Mouse (Mus musculus): ENCODE results near the gene Csde1.

Gene Csde1

DNA sequence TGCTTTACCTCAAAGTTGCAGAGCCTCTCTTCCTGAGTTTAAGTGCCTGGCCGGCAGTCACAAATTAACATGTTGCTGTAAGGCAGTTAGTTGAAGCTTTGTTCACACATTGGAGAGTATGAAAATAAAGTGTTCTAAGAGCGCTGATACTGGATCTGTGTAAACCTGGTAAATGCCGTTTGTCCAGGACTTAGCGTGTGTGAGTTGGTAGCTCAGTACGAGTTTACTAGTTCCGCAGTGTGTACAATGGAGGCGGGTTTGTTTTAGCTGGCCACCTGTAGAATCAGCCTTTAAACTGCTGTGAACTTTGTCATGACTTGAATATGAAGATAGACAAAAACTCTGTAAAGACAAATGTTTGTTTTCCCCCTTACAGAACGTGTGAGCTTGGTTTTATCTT, 46.7 kb downstream of the Csde1 start:
- DNase-seq (ENCODE audit: low spot score) = no peak

DNA sequence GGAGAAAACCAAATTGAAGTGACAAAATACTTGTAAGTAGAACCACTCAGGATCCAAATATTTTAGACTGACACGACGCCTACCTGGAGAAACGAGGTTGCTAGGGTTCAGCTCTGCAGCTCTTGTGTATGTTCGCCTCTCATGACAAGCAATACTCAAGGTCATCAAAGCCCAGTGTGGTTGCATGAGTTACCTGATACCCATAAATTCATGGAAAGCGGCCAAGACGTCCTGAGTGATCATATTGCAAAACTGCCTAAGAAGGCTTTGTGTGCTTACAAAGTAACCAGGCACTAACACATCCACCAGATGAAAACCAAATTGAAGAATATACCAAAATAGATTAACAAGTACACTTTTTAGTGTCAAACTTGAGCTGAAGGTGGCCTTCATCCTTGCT, 48.7 kb downstream of the Csde1 start:
- no peak for DNase-seq (ENCODE audit: low spot score)

DNA sequence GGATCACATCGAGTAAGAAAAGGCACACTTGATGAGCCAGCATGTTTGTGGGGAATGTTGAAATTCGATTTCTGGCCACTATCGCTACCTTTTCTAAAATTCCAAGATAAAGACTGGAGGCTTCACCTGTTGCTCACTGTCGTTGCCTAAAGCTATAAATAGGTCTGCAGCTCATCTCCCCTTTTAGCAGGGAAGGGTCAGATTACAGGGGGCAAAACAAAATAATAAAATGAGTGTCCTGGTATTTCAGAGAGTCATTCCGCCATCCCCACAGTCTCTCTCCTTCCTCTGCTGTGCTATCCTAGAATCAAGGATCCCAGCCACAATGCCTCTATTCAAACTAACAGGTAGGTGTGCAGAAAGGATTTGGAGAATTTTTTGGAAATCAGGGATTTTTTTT, 53.5 kb downstream of the Csde1 start, which contains the start of gene Ampd1:
Gene Ampd1, plus strand, starts transcription at position 244 of the 400 bp plus-strand sequence.
- DNase-seq (ENCODE audit: low spot score) = no peak

DNA sequence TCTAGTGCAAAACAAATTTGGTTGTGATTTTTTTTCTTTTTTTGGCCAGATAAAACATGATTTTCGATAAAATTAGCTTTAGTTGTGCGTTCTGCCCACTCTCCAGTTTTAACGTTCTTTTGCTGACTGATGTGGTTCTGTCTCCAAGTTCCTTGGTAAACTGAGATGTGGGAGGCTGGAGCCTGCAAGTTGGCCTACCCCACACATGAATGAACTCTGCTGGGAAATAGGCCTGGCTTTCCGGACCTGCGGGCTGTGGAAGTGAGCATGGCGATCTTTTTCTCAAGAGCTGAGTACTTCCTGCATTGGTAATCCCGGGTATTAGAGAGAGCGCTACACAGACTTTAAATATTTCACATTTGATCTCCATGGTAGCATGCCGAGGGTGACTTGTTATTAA, 55.6 kb downstream of the Csde1 start:
- DNase-seq (ENCODE audit: low spot score) = no peak

DNA sequence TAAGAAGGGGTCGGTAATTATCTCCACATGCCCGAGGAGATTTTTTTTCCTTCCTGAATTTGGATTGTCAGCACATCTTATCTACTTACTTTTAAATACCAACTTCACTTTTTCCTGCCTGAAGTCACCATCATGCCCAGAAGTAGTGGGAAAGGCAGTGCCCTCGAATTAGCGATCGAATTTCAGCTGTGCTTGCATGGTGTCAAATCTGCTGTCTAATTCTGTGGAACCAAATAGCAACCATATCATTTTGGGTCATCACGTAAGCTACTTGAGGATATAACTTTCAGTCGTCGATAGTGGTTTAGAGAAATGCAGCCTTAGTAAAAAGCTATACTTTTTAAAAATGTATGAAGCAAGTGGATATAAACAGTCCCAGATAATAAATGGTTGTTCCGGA, 56.2 kb downstream of the Csde1 start:
- no peak for DNase-seq (ENCODE audit: low spot score)

DNA sequence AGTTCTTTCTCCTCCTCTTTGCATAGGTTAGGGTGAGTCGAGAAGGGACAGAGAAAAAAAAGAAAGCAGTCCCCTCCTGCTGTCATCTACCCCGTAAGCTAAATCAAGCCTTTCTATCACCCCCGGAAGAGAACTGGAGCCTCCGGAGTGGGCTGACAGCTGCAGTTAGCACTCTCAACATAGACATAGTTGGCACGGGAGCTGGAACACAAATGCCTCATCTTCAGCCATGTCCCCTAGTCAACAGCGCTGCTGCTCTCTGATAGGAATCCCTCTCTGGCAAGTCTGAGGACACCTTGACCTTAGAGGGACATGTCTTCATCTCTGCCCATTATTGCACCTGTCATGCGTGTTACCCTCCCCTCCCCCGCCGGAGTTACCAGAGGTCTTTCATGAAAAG, 59.1 kb downstream of the Csde1 start:
- no peak for DNase-seq (ENCODE audit: low spot score)

DNA sequence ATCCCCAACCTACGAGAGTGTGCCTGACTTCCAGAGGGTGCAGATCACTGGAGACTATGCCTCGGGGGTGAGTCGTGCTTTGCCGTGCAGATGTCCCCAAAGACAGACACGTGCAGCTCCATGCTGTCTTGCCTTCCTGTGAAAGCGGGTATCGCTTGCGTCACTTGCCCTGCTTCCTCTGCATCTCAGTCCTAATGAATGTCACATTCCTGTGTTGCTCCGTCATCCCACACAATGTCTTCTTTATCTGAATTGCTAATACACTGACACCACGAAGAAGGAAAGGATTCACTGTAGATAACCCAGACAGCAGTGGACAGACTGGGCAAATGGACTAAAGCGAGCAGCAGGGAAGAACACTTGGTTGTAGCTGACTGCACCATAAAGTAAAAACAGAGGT, 60.8 kb downstream of the Csde1 start:
- no peak for DNase-seq (ENCODE audit: low spot score)

DNA sequence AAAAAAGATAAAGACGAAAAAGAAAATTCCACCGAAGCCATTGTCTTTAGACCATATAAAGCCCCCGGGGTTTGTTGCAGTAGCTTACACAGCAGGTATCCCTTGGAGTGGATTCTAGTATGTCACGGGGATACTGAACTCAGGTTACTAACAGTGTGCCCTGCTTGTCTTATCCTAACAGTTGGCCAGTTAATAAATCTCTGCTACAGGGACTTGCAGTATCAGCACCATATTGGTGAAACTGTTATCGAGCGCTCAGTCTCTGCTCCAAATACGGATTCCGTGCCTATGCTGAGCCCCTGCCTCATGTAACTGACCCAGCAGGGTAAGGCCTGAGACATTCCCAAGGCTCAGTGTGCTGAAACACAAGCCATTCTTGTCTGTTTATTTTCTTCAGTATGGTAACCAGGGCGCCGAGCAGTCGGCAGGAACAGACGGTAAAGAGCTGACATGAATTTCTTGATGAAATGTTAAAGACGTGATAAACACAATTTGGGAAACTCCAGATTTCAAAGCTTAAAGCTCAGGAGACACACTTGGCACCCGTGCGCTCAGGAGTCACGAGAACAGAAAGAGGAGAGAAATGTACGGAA, 61.7 kb downstream of the Csde1 start:
- DNase-seq (ENCODE audit: low spot score) = no peak

DNA sequence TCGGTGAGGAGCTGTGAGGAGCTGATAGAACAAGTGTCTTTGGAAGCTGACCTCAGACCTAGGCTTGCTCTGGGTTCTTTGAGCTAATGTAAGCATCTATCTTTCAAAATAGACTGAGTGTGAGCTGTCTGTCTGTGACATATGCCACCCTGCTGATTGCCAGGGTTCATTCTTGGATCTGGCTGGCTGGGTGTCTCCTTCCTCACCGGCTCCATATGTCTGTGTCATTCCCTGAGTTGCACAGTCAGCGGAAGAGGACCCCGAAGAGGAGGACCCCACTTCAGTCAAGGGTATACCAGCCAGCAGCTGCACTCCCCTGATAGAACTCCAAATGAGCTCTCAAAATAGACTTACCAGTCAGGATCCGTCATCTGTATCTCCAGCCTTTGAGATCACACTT, 62.5 kb downstream of the Csde1 start:
- no peak for DNase-seq (ENCODE audit: low spot score)

DNA sequence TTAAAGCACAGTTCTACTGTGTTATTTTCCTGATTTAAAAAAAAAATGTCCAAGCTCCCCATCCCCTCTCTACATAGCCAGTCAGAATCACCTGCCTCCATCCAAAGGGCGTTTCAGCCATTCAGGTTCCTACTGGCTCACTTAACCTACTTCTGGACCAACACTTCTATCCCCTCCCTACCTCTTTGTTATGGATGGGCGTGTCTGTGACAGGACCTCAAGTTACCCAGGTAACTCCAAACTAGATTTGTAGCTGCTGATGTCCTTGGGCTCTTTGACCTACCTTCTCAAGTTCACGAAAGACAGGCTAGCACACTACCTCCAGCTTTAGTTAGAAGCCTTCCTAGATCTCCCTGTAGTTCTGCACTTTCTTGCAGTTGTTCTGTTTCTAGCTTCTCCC, 65.8 kb downstream of the Csde1 start:
- DNase-seq (ENCODE audit: low spot score) = no peak

DNA sequence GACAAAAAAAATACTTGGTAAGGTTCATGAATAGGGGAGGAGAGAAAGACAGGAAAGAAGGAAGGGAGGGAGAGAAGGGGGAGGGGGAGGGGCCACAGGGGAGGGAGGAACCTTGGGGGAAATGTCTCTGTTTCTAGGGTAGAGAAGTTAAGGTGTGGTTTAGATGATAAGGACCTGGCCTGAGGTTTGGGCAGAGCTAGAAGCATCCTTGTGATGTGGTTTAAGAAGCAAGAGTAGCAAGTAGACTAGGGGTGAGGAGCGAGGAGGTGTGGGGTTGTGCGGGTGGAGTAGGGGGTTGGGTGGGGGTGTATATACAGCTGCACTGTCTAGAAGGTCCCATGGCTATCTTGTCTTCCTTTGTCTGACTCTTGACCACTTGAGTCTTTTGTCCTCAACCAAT, 71.5 kb downstream of the Csde1 start:
- no peak for DNase-seq (ENCODE audit: low spot score)

DNA sequence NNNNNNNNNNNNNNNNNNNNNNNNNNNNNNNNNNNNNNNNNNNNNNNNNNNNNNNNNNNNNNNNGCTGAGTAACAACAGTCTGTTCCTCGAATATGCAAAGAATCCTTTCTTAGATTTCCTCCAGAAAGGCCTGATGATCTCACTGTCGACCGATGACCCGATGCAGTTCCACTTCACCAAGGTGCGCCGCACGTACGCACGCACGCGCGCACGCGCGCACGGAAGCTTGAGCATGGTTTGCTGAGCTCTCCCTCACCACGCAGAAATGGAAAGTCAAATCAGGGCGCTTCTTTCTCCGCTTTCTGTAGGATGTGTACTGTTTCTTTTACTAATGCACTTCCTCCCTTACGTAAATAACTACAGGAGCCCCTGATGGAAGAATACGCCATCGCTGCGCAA, 78.4 kb downstream of the Csde1 start:
- DNase-seq (ENCODE audit: low spot score) = no peak

DNA sequence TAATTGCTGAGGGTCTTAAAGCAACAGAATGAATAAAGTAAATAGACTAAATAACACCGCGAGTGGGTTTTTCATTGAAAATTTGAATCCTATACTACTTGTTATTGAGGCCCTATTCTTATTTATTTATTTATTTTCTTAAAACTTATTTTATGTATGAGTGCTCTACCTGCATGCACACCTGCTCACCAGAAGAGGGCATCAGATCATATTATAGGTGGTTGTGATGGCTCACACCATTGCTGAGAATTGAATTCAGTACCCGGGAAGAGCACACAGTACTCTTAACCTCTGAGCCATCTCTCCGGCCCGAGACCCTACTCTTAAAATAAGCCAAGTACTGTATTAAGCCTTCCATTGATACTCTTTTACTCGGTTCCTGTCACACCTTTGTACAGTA, 79.4 kb downstream of the Csde1 start:
- no peak for DNase-seq (ENCODE audit: low spot score)

DNA sequence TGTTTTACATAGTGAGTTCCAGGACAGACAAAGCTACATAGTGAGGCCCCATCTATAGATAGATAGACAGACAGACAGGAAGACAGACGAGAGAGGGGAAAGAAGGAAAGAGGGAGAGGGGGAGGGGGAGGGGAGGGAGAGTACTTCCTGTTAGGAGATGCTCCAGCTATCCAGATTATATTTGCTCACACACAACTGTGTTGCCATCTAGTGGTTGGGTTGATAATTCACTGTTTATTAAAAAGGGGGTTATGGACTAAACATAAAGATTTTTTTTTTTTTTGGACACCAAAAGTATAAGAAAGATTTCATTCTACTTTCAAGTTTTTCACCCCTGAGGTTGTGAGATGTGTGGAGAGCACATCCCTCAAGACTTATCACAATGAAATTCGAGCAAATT, 80.5 kb downstream of the Csde1 start:
- peak; percentile 34 for DNase-seq (ENCODE audit: low spot score)

DNA sequence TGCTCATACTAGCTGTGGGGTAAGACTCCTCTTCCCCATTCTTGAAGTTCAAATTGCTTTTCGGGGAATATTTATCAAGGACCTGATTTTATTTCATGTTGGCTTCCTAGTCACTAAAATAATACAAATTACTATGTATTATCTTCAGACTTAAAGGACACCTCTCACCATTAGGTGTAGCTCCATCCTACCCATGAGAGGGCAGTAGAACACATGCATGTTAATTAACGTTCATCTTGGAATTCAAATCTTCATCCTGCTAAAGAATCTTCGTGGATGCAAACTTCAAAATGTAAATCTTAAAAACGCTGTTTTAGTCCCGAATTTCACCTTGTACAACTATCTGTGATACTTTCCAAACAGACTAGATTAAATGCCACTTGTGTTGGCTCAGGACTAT, 81.0 kb downstream of the Csde1 start:
- DNase-seq (ENCODE audit: low spot score) = no peak

DNA sequence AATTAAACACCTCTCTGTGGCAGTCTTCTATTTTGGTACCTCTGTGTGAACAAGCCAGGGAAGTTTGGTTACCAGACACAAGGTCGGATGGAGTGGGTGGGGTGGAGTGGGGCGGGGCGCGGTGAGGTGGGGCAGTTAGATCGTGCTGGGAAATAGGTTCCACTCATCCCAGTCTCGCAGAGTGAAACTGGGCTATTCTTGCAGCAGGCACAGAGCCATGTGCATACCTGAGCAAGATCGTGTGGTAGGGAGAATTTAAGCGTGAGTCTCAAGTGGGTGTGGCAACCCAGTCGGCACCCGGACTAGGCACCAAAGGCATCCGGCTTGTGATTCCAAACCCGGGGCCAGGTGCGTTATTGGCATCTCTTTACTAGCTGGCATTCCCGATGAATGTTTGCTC, 81.7 kb downstream of the Csde1 start:
- DNase-seq (ENCODE audit: low spot score) = peak; percentile 23

DNA sequence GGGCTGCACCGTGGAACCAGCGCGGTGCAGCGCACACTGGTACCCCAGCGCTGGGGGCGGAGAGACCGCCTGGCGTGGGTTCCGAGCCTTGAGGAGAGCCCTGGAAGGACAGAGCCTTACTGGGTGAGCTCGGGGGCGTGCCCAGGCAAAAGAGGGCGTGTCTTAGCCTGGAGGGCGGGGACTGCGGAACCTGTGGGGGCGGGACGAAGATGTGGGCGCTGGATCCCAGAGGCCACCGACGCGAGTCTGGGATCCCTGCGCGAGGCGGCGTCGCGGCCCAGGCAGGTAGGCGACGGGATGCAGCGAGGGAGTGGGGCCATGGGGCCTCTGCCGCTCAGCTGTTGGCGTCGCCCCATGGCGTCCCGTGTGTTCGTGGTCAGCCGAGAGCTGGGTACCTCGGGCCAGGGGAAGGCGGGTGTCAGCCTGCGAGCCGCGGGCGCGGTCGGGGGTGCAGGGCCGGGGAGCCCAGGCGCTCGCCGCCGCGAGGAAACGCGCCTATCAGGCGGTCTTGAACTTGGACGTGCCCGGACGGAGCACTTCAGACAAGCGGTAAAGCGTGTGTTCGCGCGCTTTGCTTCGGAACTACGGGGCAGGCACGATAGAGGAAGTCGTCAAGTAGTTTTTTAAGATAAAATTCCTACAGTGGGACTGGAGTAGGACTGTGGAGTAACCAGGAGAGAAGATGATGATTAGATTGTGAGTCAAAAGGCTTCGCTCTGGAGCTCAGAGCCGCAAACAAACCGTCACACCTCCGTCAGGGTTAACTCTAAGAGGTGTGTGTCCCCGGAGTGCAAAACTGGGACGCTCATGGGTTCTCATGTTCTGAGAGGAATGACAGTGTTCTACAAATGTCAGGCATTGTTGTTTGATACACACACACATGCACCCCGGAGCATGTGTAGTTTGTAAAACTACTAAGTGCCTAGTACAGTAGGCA, 82.5 kb downstream of the Csde1 start, which contains the start of gene Dennd2c:
Gene Dennd2c, plus strand, starts transcription at position 151 of the 937 bp plus-strand sequence.
- DNase-seq (ENCODE audit: low spot score) = peak; percentile 90
